Mouse (Mus musculus) heart, embryonic 16.5 days (tissue): ENCODE data around the gene Ddit4. TPM values are rescaled to one million over a fixed set of nuclear protein-coding genes. Genes with fewer than 3 reads are reported as not detected.

Source experiments
- ATAC-seq: fragments of 200-750 bp; cut with Nextera tagmentation; replicated peaks from 2 replicates; pipeline ENCODE4 v1.8.0; 2017; ENCODE audit warnings: moderate number of reproducible peaks; ENCODE audit not compliant: insufficient read depth, low FRiP score; ENCODE audit errors: extremely low read depth
- H3K27ac ChIP-seq: fragments of 300-500 bp; sonication (generic); 2 replicates; pipeline ENCODE4 v1.5.1; 2014; ENCODE audit warnings: mild to moderate bottlenecking, low read length, control low read depth, moderate library complexity
- H3K27me3 ChIP-seq: fragments of 300-500 bp; sonication (generic); 2 replicates; pipeline ENCODE4 v1.6.1; 2014; ENCODE audit warnings: low read length, mixed read lengths; ENCODE audit not compliant: control insufficient read depth, insufficient read depth
- H3K36me3 ChIP-seq: fragments of 300-500 bp; sonication (generic); 2 replicates; pipeline ENCODE4 v1.6.1; 2014; ENCODE audit not compliant: control insufficient read depth, insufficient read depth
- H3K4me1 ChIP-seq: fragments of 300-500 bp; sonication (generic); 2 replicates; pipeline ENCODE4 v1.6.1; 2014; ENCODE audit warnings: low read length, mixed read lengths; ENCODE audit not compliant: control insufficient read depth, insufficient read depth
- H3K4me2 ChIP-seq: fragments of 300-500 bp; sonication (generic); 2 replicates; pipeline ENCODE4 v1.6.1; 2014; ENCODE audit warnings: low read depth, mild to moderate bottlenecking, control low read depth, low read length
- H3K4me3 ChIP-seq: fragments of 300-500 bp; sonication (generic); 2 replicates; pipeline ENCODE4 v1.5.1; 2014; ENCODE audit warnings: mild to moderate bottlenecking, control low read depth, low read length
- H3K9ac ChIP-seq: fragments of 300-500 bp; sonication (generic); 2 replicates; pipeline ENCODE4 v1.6.1; 2014; ENCODE audit warnings: low read length, control low read depth
- H3K9me3 ChIP-seq: fragments of 300-500 bp; sonication (generic); replicated peaks from 2 replicates; pipeline ENCODE4 v1.6.1; 2016; ENCODE audit warnings: low read length; ENCODE audit not compliant: control insufficient read depth
- WGBS: fragments of 180-500 bp; shearing (Covaris S2); extraction: QIAGEN DNeasy Blood & Tissue Kit; methylation state at CpG from one replicate; pipeline ENCODE4 v1.1.7; 2014; 5-methylcytosine and 5-hydroxymethylcytosine counted together
- polyA plus RNA-seq: library from polyadenylated mRNA; unstranded; fragments of >200 nt; fragmentation: Nextera tagmentation; extraction: Ambion mirVana; gene quantifications from 2 replicates; pipeline ENCODE4 v1.2.1, GENCODE M21; 2015

The Ddit4 gene
- polyA plus RNA-seq, 1 experiment from 2014 or later, result 31.9 TPM

- ATAC-seq, result no peak; the same call in 1 of the 2 replicates
- H3K4me1 ChIP-seq, result peaks cover 39% of the 10 kb centered on the region
- WGBS, result 35% methylated on average over 7 of the region's 7 CpGs
- no peak overlapping the region for H3K4me3 ChIP-seq
- no peaks in the 10 kb centered on the region for H3K36me3 ChIP-seq
- peak overlapping the region; percentile 40; the same call in 1 of the 2 replicates for H3K9ac ChIP-seq
- H3K27ac ChIP-seq, result peak overlapping the region; percentile 93
- H3K27me3 ChIP-seq, result no peaks in the 10 kb centered on the region
- H3K9me3 ChIP-seq, result no peaks in the 10 kb centered on the region
- H3K4me2 ChIP-seq, result peak overlapping the region; percentile 51; the same call in 1 of the 2 replicates
Measured at GRCm38 (mm10) chr10:59908776-59909315, 42.8 kb downstream of the Ddit4 start.

- 7% methylated on average over 7 of the region's 7 CpGs for WGBS
- peak overlapping the region; percentile 44 for H3K4me2 ChIP-seq
- peak overlapping the region; percentile 93 for H3K27ac ChIP-seq
- H3K27me3 ChIP-seq, result no peaks in the 10 kb centered on the region
- no peak overlapping the region for H3K4me3 ChIP-seq
- H3K9me3 ChIP-seq, result no peaks in the 10 kb centered on the region
- peak overlapping the region; percentile 53 for H3K9ac ChIP-seq
- peaks cover 45% of the 10 kb centered on the region for H3K4me1 ChIP-seq
- H3K36me3 ChIP-seq, result no peaks in the 10 kb centered on the region
- ATAC-seq, result peak; percentile 74
Measured at GRCm38 (mm10) chr10:59907695-59908299, 43.8 kb downstream of the Ddit4 start.

GRCm38 (mm10) chr10:59907080-59907609 lies 44.5 kb downstream of the Ddit4 start:
- no peaks in the 10 kb centered on the region for H3K36me3 ChIP-seq
- H3K27ac ChIP-seq, result peak overlapping the region; percentile 93
- no peaks in the 10 kb centered on the region for H3K9me3 ChIP-seq
- H3K4me3 ChIP-seq, result no peak overlapping the region
- no peaks in the 10 kb centered on the region for H3K27me3 ChIP-seq
- no peak for ATAC-seq
- peak overlapping the region; percentile 53; the same call in 1 of the 2 replicates for H3K9ac ChIP-seq
- H3K4me1 ChIP-seq, result peaks cover 50% of the 10 kb centered on the region
- WGBS, result 65% methylated on average over 3 of the region's 3 CpGs
- no peak overlapping the region for H3K4me2 ChIP-seq

- WGBS, result 51% methylated on average over 7 of the region's 7 CpGs
- Histone ChIP-seq H3K4me2 (no peak overlapping the region), H3K9ac (0 out of 2 replicates have a peak overlapping the region, but pooled peaks have one; percentile 8), H3K27ac (peak overlapping the region; percentile 43), H3K27me3 (no peaks in the 10 kb centered on the region), H3K4me3 (no peak overlapping the region), H3K36me3 (no peaks in the 10 kb centered on the region; the same call in 1 of the 2 replicates), H3K4me1 (peaks cover 63% of the 10 kb centered on the region), H3K9me3 (no peaks in the 10 kb centered on the region)
- ATAC-seq, result no peak
Measured at GRCm38 (mm10) chr10:59903170-59903569, 48.5 kb downstream of the Ddit4 start.

GRCm38 (mm10) chr10:59902606-59902990 lies 49.0 kb downstream of the Ddit4 start:
- 65% methylated on average over 8 of the region's 8 CpGs for WGBS
- Histone ChIP-seq H3K9me3 (no peaks in the 10 kb centered on the region), H3K4me2 (no peak overlapping the region), H3K27me3 (no peaks in the 10 kb centered on the region), H3K9ac (no peak overlapping the region; the same call in 1 of the 2 replicates), H3K4me1 (peaks cover 58% of the 10 kb centered on the region), H3K4me3 (no peak overlapping the region), H3K36me3 (peaks cover 4% of the 10 kb centered on the region), H3K27ac (0 out of 2 replicates have a peak overlapping the region, but pooled peaks have one; percentile 5)
- no peak for ATAC-seq

GRCm38 (mm10) chr10:59901986-59902605 lies 49.5 kb downstream of the Ddit4 start:
- ATAC-seq, result no peak
- no peak overlapping the region; the same call in 1 of the 2 replicates for H3K9ac ChIP-seq
- no peaks in the 10 kb centered on the region for H3K9me3 ChIP-seq
- H3K27me3 ChIP-seq, result no peaks in the 10 kb centered on the region
- no peak overlapping the region for H3K4me2 ChIP-seq
- peaks cover 56% of the 10 kb centered on the region for H3K4me1 ChIP-seq
- 0 out of 2 replicates have a peak overlapping the region, but pooled peaks have one; percentile 5 for H3K27ac ChIP-seq
- H3K36me3 ChIP-seq, result peaks cover 6% of the 10 kb centered on the region
- no peak overlapping the region for H3K4me3 ChIP-seq
- WGBS, result 72% methylated on average over 8 of the region's 8 CpGs

- Histone ChIP-seq H3K4me2 (no peak overlapping the region), H3K9me3 (no peaks in the 10 kb centered on the region), H3K4me1 (peaks cover 60% of the 10 kb centered on the region), H3K27me3 (no peaks in the 10 kb centered on the region), H3K9ac (no peak overlapping the region), H3K4me3 (no peak overlapping the region), H3K36me3 (peaks cover 8% of the 10 kb centered on the region), H3K27ac (peak overlapping the region; percentile 97)
- no peak for ATAC-seq
- 77% methylated on average over 1 of the region's 1 CpGs for WGBS
Measured at GRCm38 (mm10) chr10:59901463-59901862, 50.2 kb downstream of the Ddit4 start.

GRCm38 (mm10) chr10:59900939-59901338 lies 50.7 kb downstream of the Ddit4 start:
- 20% methylated on average over 4 of the region's 4 CpGs for WGBS
- Histone ChIP-seq H3K4me3 (no peak overlapping the region), H3K9me3 (no peaks in the 10 kb centered on the region), H3K27me3 (no peaks in the 10 kb centered on the region), H3K27ac (peak overlapping the region; percentile 97), H3K9ac (no peak overlapping the region), H3K4me1 (peaks cover 60% of the 10 kb centered on the region), H3K4me2 (no peak overlapping the region), H3K36me3 (peaks cover 13% of the 10 kb centered on the region)
- peak; percentile 15; the same call in 1 of the 2 replicates for ATAC-seq

GRCm38 (mm10) chr10:59900174-59900435 lies 51.5 kb downstream of the Ddit4 start:
- no peak for ATAC-seq
- Histone ChIP-seq H3K9ac (peak overlapping the region; percentile 72), H3K4me1 (peaks cover 63% of the 10 kb centered on the region), H3K36me3 (peaks cover 18% of the 10 kb centered on the region), H3K27ac (peak overlapping the region; percentile 97), H3K4me2 (peak overlapping the region; percentile 54), H3K27me3 (no peaks in the 10 kb centered on the region), H3K4me3 (0 out of 2 replicates have a peak overlapping the region, but pooled peaks have one; percentile 5), H3K9me3 (no peaks in the 10 kb centered on the region)
- 29% methylated on average over 4 of the region's 4 CpGs for WGBS
